Mouse (Mus musculus) B cell, adult 62 days (primary cell): ENCODE data around the gene Rgl1. TPM values are rescaled to one million over a fixed set of nuclear protein-coding genes. Genes with fewer than 3 reads are reported as not detected.

Source experiments
- total RNA-seq: library from RNA; stranded (reverse); gene quantifications from 4 replicates; pipeline ENCODE4 v1.2.4, GENCODE M21; 2023

The Rgl1 gene
- 26.5 to 44.2 TPM (median 33.0 TPM) in 4 replicates for total RNA-seq

GRCm38 (mm10) chr1:152766032-152766772, at the start of gene Rgl1, which contains the start of gene Arpc5:
Gene Rgl1, minus strand, starts transcription at chr1:152766351.
Gene Arpc5, plus strand, starts transcription at chr1:152766542.

GRCm38 (mm10) chr1:152799897-152800296, 33.7 kb upstream of the Rgl1 start, which contains the start of gene Ncf2:
Gene Ncf2, plus strand, starts transcription at chr1:152800194.

GRCm38 (mm10) chr1:152750312-152750965, 15.7 kb downstream of the Rgl1 start, which contains the start of gene Apobec4:
Gene Apobec4, plus strand, starts transcription at chr1:152750551.

Other genes with a start within 250 kb of the Rgl1 start
- gene Apobec4, start 15.8 kb downstream of the Rgl1 start, total RNA-seq: not detected in 4 replicates
- 374 to 394 TPM (median 379 TPM) in 4 replicates for gene Arpc5, start 191 bp upstream of the Rgl1 start, total RNA-seq
- 257 to 287 TPM (median 265 TPM) in 4 replicates for gene Ncf2, start 33.8 kb upstream of the Rgl1 start, total RNA-seq
- 145 to 162 TPM (median 150 TPM) in 4 replicates for gene Smg7, start 136.3 kb upstream of the Rgl1 start, total RNA-seq
- gene Nmnat2, start 188.6 kb upstream of the Rgl1 start, total RNA-seq: not detected in 4 replicates